Mouse (Mus musculus): ENCODE measurements at regions not wholly inside any gene's neighbourhood (a gene's known extent, or its start where the extent isn't known, plus 50 kb on each side); places are given as distances from the start of the nearest gene placed in this dataset.

DNA sequence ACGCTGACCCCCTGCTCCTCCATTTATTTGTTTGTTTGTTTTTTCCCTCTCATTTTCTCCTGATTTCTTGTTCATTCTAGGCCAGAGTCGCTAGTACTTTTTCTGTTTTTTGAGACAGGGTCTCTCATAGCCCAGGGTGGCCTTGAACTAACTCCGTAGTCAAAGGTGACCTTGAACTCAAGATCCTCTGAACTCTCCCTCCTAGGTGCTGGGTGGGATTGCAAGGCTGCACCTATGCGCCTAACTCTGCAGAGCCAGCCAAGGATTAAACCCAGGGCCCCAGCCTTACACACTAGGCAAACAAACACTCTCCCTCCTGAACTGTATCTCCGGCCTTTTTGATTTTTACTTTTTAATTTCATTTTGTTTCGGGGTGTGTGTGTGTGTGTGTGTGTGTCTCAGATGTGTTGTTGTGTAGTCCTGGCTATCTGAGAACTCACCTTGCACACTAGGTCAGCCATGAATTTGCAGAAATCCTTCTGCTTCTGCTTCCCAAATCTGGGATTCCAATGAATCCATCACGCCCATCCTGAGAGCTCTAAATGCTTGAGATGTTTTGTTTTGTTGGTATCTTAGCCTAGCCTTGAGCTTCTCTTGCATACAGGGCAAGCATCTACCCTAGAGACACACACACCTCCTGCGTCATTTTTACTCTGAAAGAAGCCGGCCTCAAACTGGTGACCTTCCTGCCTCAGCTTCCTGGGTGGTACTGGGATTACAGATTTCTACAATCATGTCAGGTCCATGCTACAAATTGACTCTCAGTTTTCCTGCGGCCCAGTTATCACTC is 56.3 kb upstream of the Tbx3 start:
- DNase-seq (ENCODE audit: low read depth, low spot score) = no peak

GRCm38 (mm10) chr5:119615681-119616080 is 54.8 kb upstream of the Tbx3 start:
- no peak for DNase-seq (ENCODE audit: low read depth, low spot score)

DNA sequence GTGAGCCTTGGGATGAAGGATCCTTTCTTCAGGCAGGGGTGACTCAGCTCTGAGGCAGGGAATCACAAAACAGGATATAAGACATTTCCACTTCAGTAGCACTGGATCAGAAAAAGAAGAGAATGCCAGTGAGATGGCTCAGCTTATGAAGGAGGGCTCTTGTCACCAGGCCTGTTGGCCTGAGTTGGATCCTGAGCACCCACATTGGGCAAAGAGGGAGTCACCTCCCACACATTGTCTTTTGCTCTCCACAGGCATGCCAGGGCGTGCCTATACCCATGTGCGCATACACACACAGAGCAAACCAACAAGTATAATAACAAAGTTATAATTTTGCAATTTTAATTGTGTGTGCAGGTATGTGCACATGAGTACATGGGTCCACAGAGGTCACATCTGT is 52.6 kb upstream of the Tbx3 start:
- no peak for DNase-seq (ENCODE audit: low read depth, low spot score)

DNA sequence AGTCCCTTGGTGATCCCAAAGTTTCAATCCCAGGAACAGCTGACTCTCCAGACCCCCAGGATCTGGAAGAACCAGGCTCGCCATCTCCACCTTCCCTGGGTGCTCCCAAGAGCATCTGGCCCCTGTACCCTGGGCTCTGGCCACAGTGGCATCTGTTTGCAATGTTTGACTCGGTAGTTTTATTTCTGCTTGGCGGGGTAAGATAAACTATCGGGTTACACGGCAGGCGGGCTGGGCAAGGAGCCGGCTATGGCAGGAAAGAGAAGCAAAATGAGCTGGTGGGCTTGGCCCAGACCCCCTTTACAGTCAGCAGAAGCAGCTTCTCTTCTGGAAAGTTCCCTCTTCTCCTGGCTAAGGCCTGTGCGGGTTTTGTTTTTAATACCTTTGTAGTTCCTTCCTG is 50.6 kb upstream of the Tbx3 start:
- DNase-seq (ENCODE audit: low read depth, low spot score) = no peak

All from A20 (cell line).